Mouse (Mus musculus) lung, adult 2 months (tissue): ENCODE data around the gene Igsf8.

Source experiments
- CTCF ChIP-seq: fragments of 200-500 bp; IDR thresholded peaks from 2 replicates; pipeline ENCODE4 v1.5.1; 2011; ENCODE audit warnings: mild to moderate bottlenecking, low read length, control low read depth; ENCODE audit not compliant: insufficient read depth
- POLR2A ChIP-seq: fragments of 200-500 bp; IDR thresholded peaks from 2 replicates; pipeline ENCODE4 v1.6.1; 2011; ENCODE audit warnings: low read depth, mild to moderate bottlenecking, control low read depth, low read length, borderline replicate concordance; ENCODE audit errors: extremely low read depth

DNA sequence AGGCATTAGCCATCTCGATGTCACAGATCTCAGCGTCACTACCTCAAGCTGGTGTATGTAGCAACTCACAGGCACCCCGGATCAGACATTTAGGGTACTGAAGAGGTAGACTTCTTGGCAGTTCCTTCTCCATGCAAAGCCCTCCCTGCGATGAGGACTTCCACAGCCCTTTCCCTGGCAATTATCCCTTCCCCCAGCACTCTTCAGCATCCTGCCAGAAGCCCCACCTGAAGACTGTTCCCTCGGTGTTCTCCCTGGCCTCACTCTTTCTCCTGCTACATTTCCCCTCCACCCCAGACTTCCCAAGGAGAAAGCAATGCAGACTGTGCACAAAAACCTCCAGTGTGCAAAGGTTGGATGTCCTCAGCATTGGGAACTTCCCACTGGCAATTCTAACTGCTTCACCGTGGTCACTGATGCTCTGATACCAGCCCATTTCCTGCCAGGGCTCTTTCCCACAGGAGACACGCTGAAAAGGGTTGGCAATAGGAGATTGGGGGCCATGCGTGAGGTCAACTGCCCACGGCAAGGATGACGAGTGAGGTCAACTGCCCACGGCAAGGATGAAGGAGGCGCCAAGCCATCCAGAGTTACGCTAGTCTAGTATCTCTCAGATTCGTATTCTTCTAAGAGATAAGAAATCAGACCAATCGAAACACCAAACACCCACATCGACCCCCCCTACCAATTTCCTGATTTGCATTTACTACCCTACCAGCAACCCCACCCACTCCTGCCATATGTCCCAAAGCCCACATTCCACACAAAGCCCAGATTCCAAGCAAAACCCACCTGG is 66.0 kb downstream of the Igsf8 start:
- TF ChIP-seq CTCF, result no peak
- no peak for TF ChIP-seq POLR2A
